Mouse (Mus musculus) liver, embryonic 18 days (tissue): ENCODE data around the gene Fam43a. TPM values are rescaled to one million over a fixed set of nuclear protein-coding genes. Genes with fewer than 3 reads are reported as not detected.

Experiments
- polyA plus RNA-seq: library from polyadenylated mRNA; depleted of rRNA; stranded (reverse); fragments of >200 nt; gene quantifications from 2 replicates; pipeline ENCODE4 v1.2.3, GENCODE M21; 2012; rRNA removed

Gene Fam43a
- 5.4 TPM in 2 replicates for polyA plus RNA-seq

DNA sequence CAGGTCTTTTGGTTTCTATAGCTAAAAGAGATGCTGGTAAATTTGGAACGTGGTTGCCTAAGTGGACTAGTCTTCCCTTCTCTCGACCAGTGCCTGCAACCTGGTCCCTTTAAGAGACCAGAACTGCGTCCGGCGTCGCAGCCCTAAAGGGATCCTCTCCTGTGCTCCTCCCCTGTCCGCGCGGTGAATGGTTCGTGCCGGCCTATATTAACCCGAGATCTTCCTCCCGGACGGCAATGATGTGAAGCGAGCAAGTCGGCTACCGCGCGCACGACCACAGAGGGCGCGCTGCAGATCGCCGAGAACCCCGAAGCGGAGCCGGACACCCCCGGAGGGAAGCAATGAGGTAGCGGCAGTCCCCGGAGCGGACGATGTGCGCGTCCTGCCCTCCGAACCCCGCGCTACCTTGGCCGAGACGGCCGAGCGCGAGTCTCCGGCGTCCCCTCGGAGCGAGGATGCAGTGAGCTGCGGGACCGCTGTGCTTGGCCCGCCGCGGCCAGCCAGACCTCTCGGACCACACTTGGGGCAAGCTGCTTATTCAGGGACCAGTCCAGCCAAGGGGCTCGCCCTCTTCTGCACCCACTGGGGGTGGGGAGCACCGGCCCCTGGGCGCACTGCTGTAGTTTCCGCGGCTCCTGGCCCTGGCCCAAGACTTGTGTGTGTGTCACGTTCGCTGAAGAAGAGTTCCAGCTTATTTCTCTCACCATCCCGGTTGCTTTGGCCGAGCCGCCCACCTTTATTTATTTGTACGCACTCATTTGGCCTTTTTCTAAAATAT, at the start of gene Fam43a:
Gene Fam43a, plus strand, starts transcription at position 233 of the 778 bp plus-strand sequence.

GRCm38 (mm10) chr16:30550748-30551192, 48.8 kb upstream of the Fam43a start, which contains the start of gene Tmem44:
Tmem44 (minus strand) TSS chr16:30550842.

DNA sequence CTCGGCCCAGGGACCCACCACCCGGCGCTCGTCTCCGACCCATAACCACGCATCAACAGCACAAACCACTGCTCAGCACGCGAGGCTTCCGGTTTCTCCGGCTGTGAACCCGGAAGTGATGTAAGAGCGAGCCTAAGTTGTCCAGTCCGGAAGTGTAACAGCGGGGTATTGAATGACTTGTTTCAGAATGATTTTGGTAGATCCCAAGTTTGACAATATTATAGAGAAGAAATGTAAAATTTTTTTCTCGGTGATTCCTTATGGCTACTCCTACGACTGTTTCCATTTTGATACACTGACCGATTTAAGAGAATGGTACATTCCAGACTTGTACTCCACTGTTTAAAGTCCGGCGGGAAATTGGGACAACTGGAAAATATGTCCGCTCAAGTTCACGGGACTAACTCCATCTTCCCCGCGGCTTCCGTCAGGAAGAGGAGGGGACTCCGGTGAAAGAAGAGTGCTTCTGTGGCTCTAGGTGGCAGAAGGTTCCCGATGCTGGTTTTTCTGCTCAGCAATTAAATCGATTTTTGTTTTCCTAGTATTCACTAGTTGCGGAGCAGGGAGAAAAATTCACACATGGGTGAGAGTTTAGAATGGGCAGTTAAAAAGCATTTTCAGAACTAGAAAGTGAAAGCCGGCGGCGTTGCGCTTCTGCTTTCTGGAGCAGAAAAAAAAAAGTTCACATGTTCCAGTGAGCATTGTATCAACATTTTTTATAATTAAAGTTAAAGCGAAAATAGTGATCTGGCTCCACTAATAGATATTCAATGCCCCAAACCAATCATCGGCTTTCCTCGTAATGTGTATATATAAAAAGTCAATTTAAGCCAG, 11.8 kb upstream of the Fam43a start, which contains the start of gene Lsg1:
Gene Lsg1, minus strand, starts transcription at position 99 of the 834 bp plus-strand sequence.

Other genes with a start within 250 kb of the Fam43a start
- 16.1 and 17.8 TPM in 2 replicates for gene Atp13a3, start 193.7 kb upstream of the Fam43a start, polyA plus RNA-seq
- 1.4 and 1.6 TPM in 2 replicates for gene Tmem44, start 48.9 kb upstream of the Fam43a start, polyA plus RNA-seq
- 10.1 and 11.9 TPM in 2 replicates for gene Lsg1, start 12.1 kb upstream of the Fam43a start, polyA plus RNA-seq